Mouse (Mus musculus): ENCODE measurements around the gene Treh. TPM values are rescaled to one million over a fixed set of nuclear protein-coding genes. Genes with fewer than 3 reads are reported as not detected.

The Treh gene
- polyA plus RNA-seq, 1 experiment: 0.02 TPM

DNA sequence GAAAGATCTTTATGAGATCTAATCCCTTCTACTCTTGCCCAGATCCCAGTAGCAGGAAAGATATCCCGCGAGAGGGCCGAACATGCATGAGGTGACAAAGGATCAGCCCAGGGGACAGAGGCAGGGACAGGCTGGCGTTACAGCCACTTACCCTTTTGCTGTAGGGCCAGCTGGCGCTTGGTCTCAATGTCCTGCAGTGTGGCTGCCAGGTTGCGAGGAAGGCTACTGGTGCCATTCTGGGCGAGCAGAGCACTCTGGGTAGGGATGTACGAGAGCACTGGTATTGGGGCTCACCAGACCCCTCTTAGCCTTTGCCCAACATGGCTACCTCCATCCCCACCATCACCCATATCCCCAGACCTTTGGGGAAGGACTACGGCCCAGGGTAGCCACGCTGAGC lies 26.2 kb downstream of the Treh start:
- Histone ChIP-seq H3K27me3 (ENCODE audit: control insufficient read depth, insufficient read depth, insufficient read length) (no peaks in the 10 kb centered on the region), H3K4me3 (no peak overlapping the region), H3ac (ENCODE audit: control insufficient read depth, insufficient read length) (no peak overlapping the region), H3K36me3 (ENCODE audit: control insufficient read depth, insufficient read depth) (peaks cover 33% of the 10 kb centered on the region), H3K4me2 (ENCODE audit: low read depth) (no peak overlapping the region), H3K79me2 (ENCODE audit: control insufficient read depth, insufficient read depth) (no peaks in the 10 kb centered on the region)
- TF ChIP-seq POLR2A (IDR thresholded peaks at IDR 0.05; ENCODE audit: insufficient read length, low read depth) (no peak), TCF3 (IDR thresholded peaks at IDR 0.05; ENCODE audit: insufficient read length, low read depth) (no peak), SRF (IDR thresholded peaks at IDR 0.05; ENCODE audit: control insufficient read depth, insufficient read length, low read depth) (no peak), MYOG (IDR thresholded peaks at IDR 0.05; ENCODE audit: control insufficient read depth in 1 of 3, insufficient read depth in 1 of 3, insufficient read length in 2 of 3, low read depth in 2 of 3) (no peak), CEBPB (IDR thresholded peaks at IDR 0.05; ENCODE audit: insufficient read depth, poor library complexity, severe bottlenecking) (no peak), MYOD1 (IDR thresholded peaks at IDR 0.05; ENCODE audit: control insufficient read depth in 1 of 3, insufficient read length in 2 of 3, low read depth in 2 of 3) (no peak), POLR2AphosphoS2 (IDR thresholded peaks at IDR 0.05; ENCODE audit: insufficient read length, low read depth) (no peak), REST (IDR thresholded peaks at IDR 0.05; ENCODE audit: insufficient read depth, insufficient read length) (no peak), MAX (IDR thresholded peaks at IDR 0.05; ENCODE audit: low read depth) (no peak), TCF12 (IDR thresholded peaks at IDR 0.05; ENCODE audit: insufficient read depth, poor library complexity, severe bottlenecking) (no peak)

DNA sequence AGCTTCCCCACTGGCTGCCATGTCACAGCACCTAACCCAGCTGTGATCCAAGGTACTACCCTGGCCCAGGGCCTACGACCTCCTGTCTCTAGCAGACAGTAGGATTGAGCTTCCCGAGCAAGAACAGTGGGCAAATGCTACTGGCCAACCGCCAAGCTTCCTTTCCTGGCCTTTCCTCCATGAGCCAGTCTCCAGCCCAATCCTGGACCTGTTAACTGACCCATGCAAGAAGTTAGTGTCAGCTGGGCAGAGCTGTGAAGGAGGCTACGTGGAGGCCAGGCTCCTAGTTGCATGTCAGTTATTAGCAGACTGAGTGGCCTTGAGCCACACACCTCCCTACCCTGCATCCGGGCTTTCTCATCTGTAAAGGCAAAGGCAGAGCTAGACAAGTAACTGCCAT lies 26.7 kb downstream of the Treh start:
- Histone ChIP-seq H3K4me3 (no peak overlapping the region), H3K79me2 (ENCODE audit: control insufficient read depth, insufficient read depth) (no peaks in the 10 kb centered on the region), H3ac (ENCODE audit: control insufficient read depth, insufficient read length) (no peak overlapping the region), H3K27me3 (ENCODE audit: control insufficient read depth, insufficient read depth, insufficient read length) (no peaks in the 10 kb centered on the region), H3K36me3 (ENCODE audit: control insufficient read depth, insufficient read depth) (peaks cover 28% of the 10 kb centered on the region), H3K4me2 (ENCODE audit: low read depth) (no peak overlapping the region)
- TF ChIP-seq REST (IDR thresholded peaks at IDR 0.05; ENCODE audit: insufficient read depth, insufficient read length) (no peak), POLR2A (IDR thresholded peaks at IDR 0.05; ENCODE audit: insufficient read length, low read depth) (no peak), POLR2AphosphoS2 (IDR thresholded peaks at IDR 0.05; ENCODE audit: insufficient read length, low read depth) (no peak)

- Histone ChIP-seq H3K4me2 (ENCODE audit: low read depth) (no peak overlapping the region), H3K27me3 (ENCODE audit: control insufficient read depth, insufficient read depth, insufficient read length) (no peaks in the 10 kb centered on the region), H3K4me3 (no peak overlapping the region), H3K36me3 (ENCODE audit: control insufficient read depth, insufficient read depth) (peaks cover 28% of the 10 kb centered on the region), H3K79me2 (ENCODE audit: control insufficient read depth, insufficient read depth) (peaks cover 3% of the 10 kb centered on the region), H3ac (ENCODE audit: control insufficient read depth, insufficient read length) (no peak overlapping the region)
- TF ChIP-seq MYOG (IDR thresholded peaks at IDR 0.05; ENCODE audit: control insufficient read depth in 1 of 3, insufficient read depth in 1 of 3, insufficient read length in 2 of 3, low read depth in 2 of 3) (no peak), TCF12 (IDR thresholded peaks at IDR 0.05; ENCODE audit: insufficient read depth, poor library complexity, severe bottlenecking) (no peak), CEBPB (IDR thresholded peaks at IDR 0.05; ENCODE audit: insufficient read depth, poor library complexity, severe bottlenecking) (no peak), POLR2AphosphoS2 (IDR thresholded peaks at IDR 0.05; ENCODE audit: insufficient read length, low read depth) (no peak), MAX (IDR thresholded peaks at IDR 0.05; ENCODE audit: low read depth) (no peak), MYOD1 (IDR thresholded peaks at IDR 0.05; ENCODE audit: control insufficient read depth in 1 of 3, insufficient read length in 2 of 3, low read depth in 2 of 3) (no peak), E2F4 (IDR thresholded peaks at IDR 0.05; ENCODE audit: insufficient read depth) (no peak), REST (IDR thresholded peaks at IDR 0.05; ENCODE audit: insufficient read depth, insufficient read length) (no peak), SRF (IDR thresholded peaks at IDR 0.05; ENCODE audit: control insufficient read depth, insufficient read length, low read depth) (no peak), TCF3 (IDR thresholded peaks at IDR 0.05; ENCODE audit: insufficient read length, low read depth) (no peak), USF1 (IDR thresholded peaks at IDR 0.05; ENCODE audit: low read depth) (no peak), POLR2A (IDR thresholded peaks at IDR 0.05; ENCODE audit: insufficient read length, low read depth) (no peak)
Measured at GRCm38 (mm10) chr9:44707749-44708428, 34.9 kb downstream of the Treh start.

DNA sequence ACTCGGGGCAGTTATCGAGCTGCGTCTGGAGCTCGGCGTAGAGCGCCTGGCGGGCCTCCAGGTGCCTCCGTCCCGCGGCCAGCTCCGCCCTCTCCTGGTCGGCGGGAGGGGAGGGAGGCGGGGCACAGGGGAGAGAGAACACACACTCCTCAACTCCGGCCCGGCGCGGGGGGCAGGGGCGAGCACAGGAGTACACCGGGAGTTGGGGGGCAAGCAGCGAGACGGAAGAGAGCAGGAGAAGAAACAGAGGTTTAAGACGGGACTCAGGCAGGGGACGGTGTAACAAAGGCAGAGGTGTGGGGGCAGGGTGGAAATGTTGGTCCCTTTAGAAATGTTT lies 35.4 kb downstream of the Treh start:
- Histone ChIP-seq H3K4me3 (no peak overlapping the region), H3K4me2 (ENCODE audit: low read depth) (no peak overlapping the region), H3K79me2 (ENCODE audit: control insufficient read depth, insufficient read depth) (peaks cover 3% of the 10 kb centered on the region), H3ac (ENCODE audit: control insufficient read depth, insufficient read length) (no peak overlapping the region), H3K27me3 (ENCODE audit: control insufficient read depth, insufficient read depth, insufficient read length) (no peaks in the 10 kb centered on the region), H3K36me3 (ENCODE audit: control insufficient read depth, insufficient read depth) (peaks cover 24% of the 10 kb centered on the region)
- TF ChIP-seq TCF12 (IDR thresholded peaks at IDR 0.05; ENCODE audit: insufficient read depth, poor library complexity, severe bottlenecking) (no peak), MYOG (IDR thresholded peaks at IDR 0.05; ENCODE audit: control insufficient read depth in 1 of 3, insufficient read depth in 1 of 3, insufficient read length in 2 of 3, low read depth in 2 of 3) (no peak), MYOD1 (IDR thresholded peaks at IDR 0.05; ENCODE audit: control insufficient read depth in 1 of 3, insufficient read length in 2 of 3, low read depth in 2 of 3) (no peak), SRF (IDR thresholded peaks at IDR 0.05; ENCODE audit: control insufficient read depth, insufficient read length, low read depth) (no peak), REST (IDR thresholded peaks at IDR 0.05; ENCODE audit: insufficient read depth, insufficient read length) (no peak), TCF3 (IDR thresholded peaks at IDR 0.05; ENCODE audit: insufficient read length, low read depth) (no peak)

DNA sequence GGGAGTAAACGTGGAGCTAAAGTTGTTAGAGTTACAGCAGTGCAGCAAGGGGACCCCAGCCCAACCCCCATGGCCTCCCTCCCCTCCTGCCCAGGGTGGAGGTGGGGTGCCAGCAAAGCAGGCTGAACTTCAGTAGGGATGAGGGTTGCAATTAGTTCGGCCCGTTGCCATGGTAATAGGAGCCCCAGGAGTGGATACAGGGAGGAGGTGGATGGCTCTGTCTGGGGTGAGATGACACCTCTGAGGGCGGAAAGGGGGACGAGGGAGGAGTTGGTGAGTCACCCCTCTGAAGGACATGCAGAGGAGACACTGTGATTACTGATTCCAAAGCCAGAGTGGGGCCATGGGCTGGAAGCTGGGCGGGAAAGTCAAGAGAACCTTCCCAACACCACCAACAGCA lies 35.9 kb downstream of the Treh start:
- no peak overlapping the region for H3K4me3 ChIP-seq
- H3K4me2 ChIP-seq (ENCODE audit: low read depth): no peak overlapping the region
- no peak overlapping the region for H3ac ChIP-seq (ENCODE audit: control insufficient read depth, insufficient read length)
- H3K36me3 ChIP-seq (ENCODE audit: control insufficient read depth, insufficient read depth): peaks cover 24% of the 10 kb centered on the region
- H3K27me3 ChIP-seq (ENCODE audit: control insufficient read depth, insufficient read depth, insufficient read length): no peaks in the 10 kb centered on the region
- peaks cover 3% of the 10 kb centered on the region for H3K79me2 ChIP-seq (ENCODE audit: control insufficient read depth, insufficient read depth)
- TF ChIP-seq USF1 (IDR thresholded peaks at IDR 0.05; ENCODE audit: low read depth): no peak
- TF ChIP-seq TCF3 (IDR thresholded peaks at IDR 0.05; ENCODE audit: insufficient read length, low read depth): no peak
- TF ChIP-seq POLR2AphosphoS2 (IDR thresholded peaks at IDR 0.05; ENCODE audit: insufficient read length, low read depth): no peak
- TF ChIP-seq MYOG (IDR thresholded peaks at IDR 0.05; ENCODE audit: control insufficient read depth in 1 of 3, insufficient read depth in 1 of 3, insufficient read length in 2 of 3, low read depth in 2 of 3): no peak
- no peak for TF ChIP-seq E2F4 (IDR thresholded peaks at IDR 0.05; ENCODE audit: insufficient read depth)
- no peak for TF ChIP-seq CEBPB (IDR thresholded peaks at IDR 0.05; ENCODE audit: insufficient read depth, poor library complexity, severe bottlenecking)
- no peak for TF ChIP-seq MYOD1 (IDR thresholded peaks at IDR 0.05; ENCODE audit: control insufficient read depth in 1 of 3, insufficient read length in 2 of 3, low read depth in 2 of 3)
- TF ChIP-seq SRF (IDR thresholded peaks at IDR 0.05; ENCODE audit: control insufficient read depth, insufficient read length, low read depth): no peak
- no peak for TF ChIP-seq TCF12 (IDR thresholded peaks at IDR 0.05; ENCODE audit: insufficient read depth, poor library complexity, severe bottlenecking)

Data from myocyte (in vitro differentiated cells).